Mouse (Mus musculus) kidney, postnatal 14 days (tissue): ENCODE measurements around the gene Tubd1.

ENCODE experiments used
- DNase-seq: peaks from one replicate; pipeline ENCODE4 v3.0.0; 2022; ENCODE audit warnings: mixed read lengths

Gene Tubd1

GRCm38 (mm10) chr11:86600209-86600557 lies 55.4 kb downstream of the Tubd1 start:
- no peak for DNase-seq

- DNase-seq: no peak
Observed at GRCm38 (mm10) chr11:86602116-86602515, 57.3 kb downstream of the Tubd1 start.

DNA sequence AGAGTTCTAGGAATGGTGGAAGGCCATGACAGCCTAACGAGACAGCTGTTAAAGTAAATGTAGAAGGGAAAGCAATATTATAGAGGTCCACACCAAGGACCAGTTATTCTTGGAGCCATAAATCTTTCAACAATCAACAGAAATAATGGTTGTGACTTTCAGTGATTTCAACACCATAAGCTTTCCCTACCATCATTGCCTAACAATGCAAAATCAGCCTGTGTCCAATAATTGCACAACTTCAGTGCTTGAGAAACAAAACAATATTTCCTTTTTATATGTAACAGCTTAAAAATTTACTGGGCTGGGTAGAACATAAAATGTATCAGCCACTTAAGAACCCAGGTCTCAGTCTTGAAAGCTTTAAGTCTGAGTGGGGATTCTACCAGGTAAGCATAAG lies 58.9 kb downstream of the Tubd1 start:
- no peak for DNase-seq

GRCm38 (mm10) chr11:86604289-86604688 lies 59.5 kb downstream of the Tubd1 start:
- DNase-seq: no peak

- DNase-seq: no peak
Observed at GRCm38 (mm10) chr11:86604732-86605520, 60.1 kb downstream of the Tubd1 start.

DNA sequence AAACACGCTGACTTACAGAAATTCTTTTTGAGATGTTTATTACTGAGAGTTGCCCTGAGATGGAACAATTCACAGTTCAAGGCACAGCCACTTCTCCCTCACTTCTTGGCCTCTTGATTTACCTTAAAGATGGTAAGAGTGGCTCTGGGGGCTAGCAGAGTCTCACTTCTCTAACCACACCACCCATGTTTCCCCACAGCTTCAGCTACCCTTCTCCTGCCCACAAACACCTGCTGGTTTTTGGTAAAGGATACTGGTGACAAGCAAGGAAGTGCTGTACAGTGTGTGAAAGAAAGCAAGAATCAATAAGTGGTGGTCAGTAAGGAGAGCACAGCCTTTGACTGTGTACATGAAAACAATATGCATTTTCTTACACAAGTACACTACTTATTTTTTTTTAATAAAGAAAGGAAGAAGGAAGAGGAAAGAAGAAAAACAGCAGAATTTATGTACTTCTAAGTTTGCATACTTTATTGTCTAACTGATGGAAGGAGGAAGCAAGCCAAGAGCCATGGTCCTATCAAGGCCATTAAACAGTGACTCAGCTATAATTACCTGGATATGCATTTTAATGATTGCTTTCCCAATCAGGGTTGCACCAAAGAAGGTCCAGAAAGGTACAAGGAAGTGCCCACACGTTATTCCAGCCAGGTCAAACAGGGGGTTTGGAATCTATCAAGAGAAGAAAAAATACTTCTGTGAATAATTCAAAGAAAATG lies 62.0 kb downstream of the Tubd1 start:
- no peak for DNase-seq

DNA sequence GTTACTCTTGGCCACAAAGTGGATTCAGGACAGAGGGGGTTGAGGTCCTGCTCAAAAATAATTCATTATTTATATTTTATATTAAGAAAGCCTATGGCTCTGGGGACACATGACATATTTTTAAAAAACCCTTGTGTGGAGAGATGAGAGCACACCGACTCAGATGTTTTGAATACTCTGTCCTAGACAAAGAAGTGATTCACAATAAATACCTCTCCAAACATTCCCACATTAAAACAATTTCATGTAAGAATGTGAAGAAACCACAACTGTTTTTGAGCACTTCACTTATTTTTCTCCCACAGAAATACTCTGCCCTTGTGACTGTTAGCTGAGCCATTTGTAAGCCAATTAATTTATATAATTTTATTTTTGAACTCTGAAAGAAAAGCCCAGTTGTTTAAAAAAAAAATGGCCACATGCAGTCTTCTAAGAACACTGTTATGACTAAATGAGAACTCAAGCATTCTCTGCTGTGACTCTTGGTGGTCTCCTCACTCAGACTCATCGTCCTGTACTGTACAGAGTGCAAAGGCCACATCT lies 63.1 kb downstream of the Tubd1 start:
- DNase-seq: no peak

DNA sequence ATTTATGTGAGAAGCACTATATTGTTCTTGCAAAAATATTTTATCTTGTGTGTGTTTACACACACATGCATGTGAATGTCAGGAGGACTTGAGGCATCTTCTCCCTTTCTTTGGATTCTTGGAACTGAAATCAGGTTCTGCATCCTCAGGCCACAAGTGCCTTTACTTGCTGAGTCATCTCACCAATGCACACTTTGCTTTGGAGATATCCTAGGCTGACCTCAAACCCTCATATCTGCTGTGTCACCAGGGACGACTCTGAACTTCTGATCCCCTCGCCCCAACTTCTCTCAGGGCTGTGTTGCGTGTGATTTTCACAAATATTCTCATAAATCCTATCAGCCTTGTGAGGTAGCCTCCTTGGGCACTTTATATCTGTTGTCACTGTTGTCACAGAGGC lies 65.4 kb downstream of the Tubd1 start:
- DNase-seq: no peak

- DNase-seq: no peak
Observed at GRCm38 (mm10) chr11:86611991-86612390, 67.2 kb downstream of the Tubd1 start.

DNA sequence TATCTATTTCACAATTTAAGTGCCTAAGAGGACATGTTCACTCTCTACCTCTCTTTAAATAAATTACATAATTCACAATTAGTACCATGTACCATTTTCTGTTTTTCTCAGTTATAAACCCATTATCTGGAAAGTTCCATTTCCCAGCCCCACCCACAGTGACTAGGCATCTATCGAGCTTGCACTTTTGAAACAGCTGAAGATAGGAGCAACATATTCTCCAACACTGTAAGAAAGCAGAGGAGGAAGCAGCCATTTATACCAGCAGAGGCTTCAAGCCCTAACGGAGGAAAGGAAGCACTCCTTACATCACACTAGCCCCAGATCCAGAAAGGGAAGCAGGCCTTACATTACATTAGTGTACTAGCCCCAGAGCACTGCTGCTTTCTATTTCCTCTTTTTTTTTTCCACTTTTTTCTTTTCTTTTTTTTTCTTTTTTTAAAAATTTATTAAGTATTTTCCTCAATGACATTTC lies 69.3 kb downstream of the Tubd1 start:
- no peak for DNase-seq

GRCm38 (mm10) chr11:86614607-86615006 lies 69.8 kb downstream of the Tubd1 start:
- no peak for DNase-seq
